Mouse (Mus musculus): ENCODE results near the gene Neo1. TPM values are rescaled to one million over a fixed set of nuclear protein-coding genes. Genes with fewer than 3 reads are reported as not detected.

Gene Neo1
- polyA plus RNA-seq, 1 experiment from 2014 or later: 48.7 TPM

GRCm38 (mm10) chr9:58879836-58880235 lies 156.4 kb downstream of the Neo1 start:
- WGBS: 92% methylated on average over 1 of the region's 1 CpGs
- Histone ChIP-seq H3K9me3 (ENCODE audit: control insufficient read depth, low read length) (no peaks in the 10 kb centered on the region), H3K4me3 (ENCODE audit: low read depth, low read length) (no peak overlapping the region), H3K4me2 (replicated peaks; ENCODE audit: low read depth, low read length) (no peak overlapping the region), H3K27me3 (ENCODE audit: control insufficient read depth, insufficient read depth, low read length) (no peaks in the 10 kb centered on the region), H3K9ac (ENCODE audit: low read depth, low read length) (no peak overlapping the region), H3K27ac (ENCODE audit: low read depth, low read length) (no peak overlapping the region), H3K4me1 (replicated peaks; ENCODE audit: control insufficient read depth, insufficient read depth, low read length) (no peaks in the 10 kb centered on the region), H3K36me3 (ENCODE audit: control insufficient read depth, insufficient read depth, low read length) (no peaks in the 10 kb centered on the region)
- ATAC-seq (ENCODE audit: low FRiP score) (no peak), DNase-seq (ENCODE audit: low spot score) (no peak)

- DNase-seq (ENCODE audit: low spot score) (no peak), ATAC-seq (ENCODE audit: low FRiP score) (no peak)
- H3K4me2 ChIP-seq (replicated peaks; ENCODE audit: low read depth, low read length): no peak overlapping the region
- 94% methylated on average over 6 of the region's 6 CpGs for WGBS
- no peak overlapping the region for H3K27ac ChIP-seq (ENCODE audit: low read depth, low read length)
- no peaks in the 10 kb centered on the region for H3K36me3 ChIP-seq (ENCODE audit: control insufficient read depth, insufficient read depth, low read length)
- no peaks in the 10 kb centered on the region for H3K9me3 ChIP-seq (ENCODE audit: control insufficient read depth, low read length)
- H3K4me3 ChIP-seq (ENCODE audit: low read depth, low read length): no peak overlapping the region
- H3K4me1 ChIP-seq (replicated peaks; ENCODE audit: control insufficient read depth, insufficient read depth, low read length): no peaks in the 10 kb centered on the region
- H3K9ac ChIP-seq (ENCODE audit: low read depth, low read length): no peak overlapping the region
- no peaks in the 10 kb centered on the region for H3K27me3 ChIP-seq (ENCODE audit: control insufficient read depth, insufficient read depth, low read length)
These were observed 159.2 kb downstream of the Neo1 start for GRCm38 (mm10) chr9:58876946-58877625.

GRCm38 (mm10) chr9:58875439-58875838 lies 160.8 kb downstream of the Neo1 start:
- Histone ChIP-seq H3K9ac (ENCODE audit: low read depth, low read length) (no peak overlapping the region), H3K4me1 (replicated peaks; ENCODE audit: control insufficient read depth, insufficient read depth, low read length) (no peaks in the 10 kb centered on the region), H3K36me3 (ENCODE audit: control insufficient read depth, insufficient read depth, low read length) (no peaks in the 10 kb centered on the region), H3K4me3 (ENCODE audit: low read depth, low read length) (no peak overlapping the region), H3K27me3 (ENCODE audit: control insufficient read depth, insufficient read depth, low read length) (no peaks in the 10 kb centered on the region), H3K27ac (ENCODE audit: low read depth, low read length) (no peak overlapping the region), H3K9me3 (ENCODE audit: control insufficient read depth, low read length) (no peaks in the 10 kb centered on the region), H3K4me2 (replicated peaks; ENCODE audit: low read depth, low read length) (no peak overlapping the region)
- no peak for DNase-seq (ENCODE audit: low spot score)
- ATAC-seq (ENCODE audit: low FRiP score): no peak
- 94% methylated on average over 6 of the region's 6 CpGs for WGBS

- Histone ChIP-seq H3K4me1 (replicated peaks; ENCODE audit: control insufficient read depth, insufficient read depth, low read length) (no peaks in the 10 kb centered on the region), H3K4me3 (ENCODE audit: low read depth, low read length) (no peak overlapping the region), H3K9me3 (ENCODE audit: control insufficient read depth, low read length) (no peaks in the 10 kb centered on the region), H3K36me3 (ENCODE audit: control insufficient read depth, insufficient read depth, low read length) (no peaks in the 10 kb centered on the region), H3K9ac (ENCODE audit: low read depth, low read length) (no peak overlapping the region), H3K4me2 (replicated peaks; ENCODE audit: low read depth, low read length) (no peak overlapping the region), H3K27ac (ENCODE audit: low read depth, low read length) (no peak overlapping the region), H3K27me3 (ENCODE audit: control insufficient read depth, insufficient read depth, low read length) (no peaks in the 10 kb centered on the region)
- no peak for DNase-seq (ENCODE audit: low spot score)
- ATAC-seq (ENCODE audit: low FRiP score): no peak
- 84% methylated on average over 4 of the region's 4 CpGs for WGBS
These were observed 161.9 kb downstream of the Neo1 start for GRCm38 (mm10) chr9:58874354-58874753.

GRCm38 (mm10) chr9:58873541-58874324 lies 162.5 kb downstream of the Neo1 start:
- 55% methylated on average over 10 of the region's 10 CpGs for WGBS
- no peak for ATAC-seq (ENCODE audit: low FRiP score)
- peak; percentile 69 for DNase-seq (ENCODE audit: low spot score)
- Histone ChIP-seq H3K4me1 (replicated peaks; ENCODE audit: control insufficient read depth, insufficient read depth, low read length) (no peaks in the 10 kb centered on the region), H3K4me3 (ENCODE audit: low read depth, low read length) (no peak overlapping the region), H3K36me3 (ENCODE audit: control insufficient read depth, insufficient read depth, low read length) (no peaks in the 10 kb centered on the region), H3K9me3 (ENCODE audit: control insufficient read depth, low read length) (no peaks in the 10 kb centered on the region), H3K9ac (ENCODE audit: low read depth, low read length) (no peak overlapping the region), H3K4me2 (replicated peaks; ENCODE audit: low read depth, low read length) (no peak overlapping the region), H3K27ac (ENCODE audit: low read depth, low read length) (no peak overlapping the region), H3K27me3 (ENCODE audit: control insufficient read depth, insufficient read depth, low read length) (no peaks in the 10 kb centered on the region)

- H3K27me3 ChIP-seq (ENCODE audit: control insufficient read depth, insufficient read depth, low read length): no peaks in the 10 kb centered on the region
- no peak overlapping the region for H3K4me3 ChIP-seq (ENCODE audit: low read depth, low read length)
- H3K9me3 ChIP-seq (ENCODE audit: control insufficient read depth, low read length): no peaks in the 10 kb centered on the region
- H3K27ac ChIP-seq (ENCODE audit: low read depth, low read length): no peak overlapping the region
- 91% methylated on average over 10 of the region's 10 CpGs for WGBS
- no peak overlapping the region for H3K4me2 ChIP-seq (replicated peaks; ENCODE audit: low read depth, low read length)
- no peaks in the 10 kb centered on the region for H3K4me1 ChIP-seq (replicated peaks; ENCODE audit: control insufficient read depth, insufficient read depth, low read length)
- ATAC-seq (ENCODE audit: low FRiP score) (no peak), DNase-seq (ENCODE audit: low spot score) (no peak)
- no peaks in the 10 kb centered on the region for H3K36me3 ChIP-seq (ENCODE audit: control insufficient read depth, insufficient read depth, low read length)
- H3K9ac ChIP-seq (ENCODE audit: low read depth, low read length): no peak overlapping the region
These were observed 165.1 kb downstream of the Neo1 start for GRCm38 (mm10) chr9:58871141-58871540.

- no peaks in the 10 kb centered on the region for H3K9me3 ChIP-seq (ENCODE audit: control insufficient read depth, low read length)
- H3K4me3 ChIP-seq (ENCODE audit: low read depth, low read length): no peak overlapping the region
- H3K36me3 ChIP-seq (ENCODE audit: control insufficient read depth, insufficient read depth, low read length): no peaks in the 10 kb centered on the region
- peak; percentile 69 for DNase-seq (ENCODE audit: low spot score)
- peak; percentile 65 for ATAC-seq (ENCODE audit: low FRiP score)
- peak overlapping the region; percentile 51 for H3K27ac ChIP-seq (ENCODE audit: low read depth, low read length)
- 23% methylated on average over 7 of the region's 7 CpGs for WGBS
- 0 out of 2 replicates have a peak, but pooled peaks cover 2% of the 10 kb centered on the region for H3K27me3 ChIP-seq (ENCODE audit: control insufficient read depth, insufficient read depth, low read length)
- no peak overlapping the region for H3K9ac ChIP-seq (ENCODE audit: low read depth, low read length)
- H3K4me1 ChIP-seq (replicated peaks; ENCODE audit: control insufficient read depth, insufficient read depth, low read length): peaks cover 7% of the 10 kb centered on the region; the same call in 1 of the 2 replicates
- no peak overlapping the region for H3K4me2 ChIP-seq (replicated peaks; ENCODE audit: low read depth, low read length)
These were observed 172.4 kb downstream of the Neo1 start for GRCm38 (mm10) chr9:58863826-58864225.

- DNase-seq (ENCODE audit: low spot score) (peak; percentile 30), ATAC-seq (ENCODE audit: low FRiP score) (no peak)
- 31% methylated on average over 25 of the region's 30 CpGs for WGBS
- Histone ChIP-seq H3K27me3 (ENCODE audit: control insufficient read depth, insufficient read depth, low read length) (peaks cover 3% of the 10 kb centered on the region; the same call in 1 of the 2 replicates), H3K9me3 (ENCODE audit: control insufficient read depth, low read length) (no peaks in the 10 kb centered on the region), H3K9ac (ENCODE audit: low read depth, low read length) (no peak overlapping the region), H3K4me3 (ENCODE audit: low read depth, low read length) (no peak overlapping the region), H3K4me2 (replicated peaks; ENCODE audit: low read depth, low read length) (peak overlapping the region; percentile 22), H3K4me1 (replicated peaks; ENCODE audit: control insufficient read depth, insufficient read depth, low read length) (peaks cover 7% of the 10 kb centered on the region; the same call in 1 of the 2 replicates), H3K36me3 (ENCODE audit: control insufficient read depth, insufficient read depth, low read length) (no peaks in the 10 kb centered on the region), H3K27ac (ENCODE audit: low read depth, low read length) (no peak overlapping the region)
These were observed 177.1 kb downstream of the Neo1 start for GRCm38 (mm10) chr9:58859080-58859635.
